Mouse (Mus musculus): ENCODE measurements around the gene Hmg20a.

GRCm38 (mm10) chr9:56439699-56440098 is 21.3 kb downstream of the Hmg20a start:
- TF ChIP-seq CTCF (IDR thresholded peaks at IDR 0.05; ENCODE audit: borderline replicate concordance, control insufficient read depth, extremely low read depth, insufficient read depth, low read length, poor library complexity) (no peak), POLR2A (IDR thresholded peaks at IDR 0.05; ENCODE audit: control insufficient read depth, extremely low read depth, insufficient read depth, low read length, poor library complexity) (no peak)

All from thymus, adult 2 months (tissue).